Mouse (Mus musculus): ENCODE results near the gene BC049762. TPM values are rescaled to one million over a fixed set of nuclear protein-coding genes. Genes with fewer than 3 reads are reported as not detected.

Gene BC049762
- polyA plus RNA-seq (2016; fragmentation: Nextera tagmentation; extraction: Ambion mirVana), result 0.36 and 0.47 TPM in 2 replicates

GRCm38 (mm10) chr11:51262342-51263285, at the start of gene BC049762:
TSS of gene BC049762 (minus strand) at chr11:51263046.
- Histone ChIP-seq H3K27ac (peak within 1 kb of the TSS; percentile 99), H3K4me3 (peak within 1 kb of the TSS; percentile 97), H3K27me3 (ENCODE audit: insufficient read depth, poor library complexity, severe bottlenecking) (no peaks in the 10 kb centered on the region), H3K9me3 (no peaks in the 10 kb centered on the region), H3K36me3 (peaks cover 8% of the 10 kb centered on the region), H3K4me1 (peaks cover 23% of the 10 kb centered on the region)
- WGBS, result 8% methylated on average over 57 of the region's 57 CpGs
- DNase-seq (ENCODE audit: low spot score), result peak; percentile 98

GRCm38 (mm10) chr11:51311846-51312245, 49.0 kb upstream of the BC049762 start:
- Histone ChIP-seq H3K27ac (no peak overlapping the region), H3K36me3 (0 out of 2 replicates have a peak, but pooled peaks cover 3% of the 10 kb centered on the region), H3K4me3 (no peak overlapping the region), H3K27me3 (ENCODE audit: insufficient read depth, poor library complexity, severe bottlenecking) (no peaks in the 10 kb centered on the region), H3K4me1 (no peaks in the 10 kb centered on the region), H3K9me3 (no peaks in the 10 kb centered on the region)
- DNase-seq (ENCODE audit: low spot score), result no peak
- WGBS, result 84% methylated on average over 8 of the region's 8 CpGs

- Histone ChIP-seq H3K36me3 (0 out of 2 replicates have a peak, but pooled peaks cover 1% of the 10 kb centered on the region), H3K27me3 (ENCODE audit: insufficient read depth, poor library complexity, severe bottlenecking) (peaks cover 5% of the 10 kb centered on the region; the same call in 1 of the 2 replicates), H3K9me3 (no peaks in the 10 kb centered on the region), H3K27ac (no peak overlapping the region), H3K4me1 (0 out of 2 replicates have a peak, but pooled peaks cover 6% of the 10 kb centered on the region), H3K4me3 (no peak overlapping the region)
- WGBS, result 38% methylated on average over 5 of the region's 5 CpGs
- no peak for DNase-seq (ENCODE audit: low spot score)
Measured at GRCm38 (mm10) chr11:51308306-51308705, 45.5 kb upstream of the BC049762 start.

- H3K36me3 ChIP-seq, result 0 out of 2 replicates have a peak, but pooled peaks cover 4% of the 10 kb centered on the region
- peak; percentile 61 for DNase-seq (ENCODE audit: low spot score)
- no peak overlapping the region for H3K4me3 ChIP-seq
- no peak overlapping the region for H3K27ac ChIP-seq
- H3K27me3 ChIP-seq (ENCODE audit: insufficient read depth, poor library complexity, severe bottlenecking), result peaks cover 11% of the 10 kb centered on the region; the same call in 1 of the 2 replicates
- 75% methylated on average over 12 of the region's 12 CpGs for WGBS
- H3K9me3 ChIP-seq, result no peaks in the 10 kb centered on the region
- H3K4me1 ChIP-seq, result 0 out of 2 replicates have a peak, but pooled peaks cover 6% of the 10 kb centered on the region
Measured at GRCm38 (mm10) chr11:51303981-51304553, 41.2 kb upstream of the BC049762 start.

GRCm38 (mm10) chr11:51302396-51302795, 39.5 kb upstream of the BC049762 start:
- H3K27me3 ChIP-seq (ENCODE audit: insufficient read depth, poor library complexity, severe bottlenecking), result peaks cover 11% of the 10 kb centered on the region; the same call in 1 of the 2 replicates
- 67% methylated on average over 5 of the region's 5 CpGs for WGBS

GRCm38 (mm10) chr11:51298691-51299090, 35.8 kb upstream of the BC049762 start:
- no peaks in the 10 kb centered on the region for H3K4me1 ChIP-seq

More at GRCm38 (mm10) chr11:51302396-51302795, 39.5 kb upstream of the BC049762 start:
- Histone ChIP-seq H3K36me3 (0 out of 2 replicates have a peak, but pooled peaks cover 4% of the 10 kb centered on the region), H3K9me3 (no peaks in the 10 kb centered on the region), H3K4me3 (no peak overlapping the region), H3K27ac (no peak overlapping the region), H3K4me1 (0 out of 2 replicates have a peak, but pooled peaks cover 6% of the 10 kb centered on the region)
- DNase-seq (ENCODE audit: low spot score), result peak; percentile 43

GRCm38 (mm10) chr11:51295742-51296141, 32.9 kb upstream of the BC049762 start:
- 87% methylated on average over 3 of the region's 3 CpGs for WGBS
- Histone ChIP-seq H3K27ac (no peak overlapping the region), H3K36me3 (peaks cover 7% of the 10 kb centered on the region; the same call in 1 of the 2 replicates), H3K4me3 (no peak overlapping the region), H3K27me3 (ENCODE audit: insufficient read depth, poor library complexity, severe bottlenecking) (peaks cover 27% of the 10 kb centered on the region), H3K4me1 (peaks cover 4% of the 10 kb centered on the region; the same call in 1 of the 2 replicates), H3K9me3 (peaks cover 4% of the 10 kb centered on the region)
- DNase-seq (ENCODE audit: low spot score), result peak; percentile 58

More at GRCm38 (mm10) chr11:51298691-51299090, 35.8 kb upstream of the BC049762 start:
- Histone ChIP-seq H3K27me3 (ENCODE audit: insufficient read depth, poor library complexity, severe bottlenecking) (peaks cover 6% of the 10 kb centered on the region; the same call in 1 of the 2 replicates), H3K27ac (no peak overlapping the region), H3K4me3 (no peak overlapping the region), H3K36me3 (peaks cover 11% of the 10 kb centered on the region; the same call in 1 of the 2 replicates), H3K9me3 (peaks cover 4% of the 10 kb centered on the region)
- WGBS, result 77% methylated on average over 4 of the region's 4 CpGs
- peak; percentile 71 for DNase-seq (ENCODE audit: low spot score)

- no peak overlapping the region for H3K27ac ChIP-seq
- peak; percentile 10 for DNase-seq (ENCODE audit: low spot score)
- WGBS, result 82% methylated on average over 2 of the region's 2 CpGs
Measured at GRCm38 (mm10) chr11:51293956-51294530, 31.2 kb upstream of the BC049762 start.

GRCm38 (mm10) chr11:51290066-51290955, 27.5 kb upstream of the BC049762 start:
- 0 out of 2 replicates have a peak, but pooled peaks cover 6% of the 10 kb centered on the region for H3K36me3 ChIP-seq
- peak overlapping the region; percentile 81 for H3K4me3 ChIP-seq
- no peaks in the 10 kb centered on the region; the same call in 1 of the 2 replicates for H3K9me3 ChIP-seq
- H3K4me1 ChIP-seq, result peaks cover 12% of the 10 kb centered on the region
- peak; percentile 83 for DNase-seq (ENCODE audit: low spot score)
- H3K27ac ChIP-seq, result peak overlapping the region; percentile 87
- WGBS, result under 1% methylated on average over 74 of the region's 74 CpGs
- peaks cover 20% of the 10 kb centered on the region for H3K27me3 ChIP-seq (ENCODE audit: insufficient read depth, poor library complexity, severe bottlenecking)

More at GRCm38 (mm10) chr11:51293956-51294530, 31.2 kb upstream of the BC049762 start:
- no peak overlapping the region for H3K4me3 ChIP-seq
- H3K36me3 ChIP-seq, result peaks cover 7% of the 10 kb centered on the region; the same call in 1 of the 2 replicates
- H3K27me3 ChIP-seq (ENCODE audit: insufficient read depth, poor library complexity, severe bottlenecking), result peaks cover 20% of the 10 kb centered on the region
- H3K9me3 ChIP-seq, result peaks cover 4% of the 10 kb centered on the region
- H3K4me1 ChIP-seq, result peaks cover 12% of the 10 kb centered on the region

GRCm38 (mm10) chr11:51289564-51290041, 26.8 kb upstream of the BC049762 start, which contains the start of gene Col23a1:
TSS of gene Col23a1 (plus strand) at chr11:51289920.
- Histone ChIP-seq H3K4me1 (peaks cover 12% of the 10 kb centered on the region), H3K36me3 (peaks cover 2% of the 10 kb centered on the region; the same call in 1 of the 2 replicates), H3K27ac (peak within 1 kb of the TSS; percentile 87), H3K4me3 (peak within 1 kb of the TSS; percentile 81), H3K9me3 (no peaks in the 10 kb centered on the region), H3K27me3 (ENCODE audit: insufficient read depth, poor library complexity, severe bottlenecking) (peaks cover 20% of the 10 kb centered on the region)
- 1% methylated on average over 38 of the region's 38 CpGs for WGBS
- peak; percentile 91 for DNase-seq (ENCODE audit: low spot score)

- no peak overlapping the region for H3K27ac ChIP-seq
- H3K36me3 ChIP-seq, result peaks cover 87% of the 10 kb centered on the region
- H3K4me1 ChIP-seq, result no peaks in the 10 kb centered on the region
- H3K4me3 ChIP-seq, result no peak overlapping the region
- no peaks in the 10 kb centered on the region for H3K27me3 ChIP-seq (ENCODE audit: insufficient read depth, poor library complexity, severe bottlenecking)
- WGBS, result 91% methylated on average over 1 of the region's 1 CpGs
- DNase-seq (ENCODE audit: low spot score), result no peak
- no peaks in the 10 kb centered on the region for H3K9me3 ChIP-seq
Measured at GRCm38 (mm10) chr11:51274418-51274817, 11.6 kb upstream of the BC049762 start.
